8 mouse cellular contexts compared by ENCODE assay signal in the genomic region with DNA sequence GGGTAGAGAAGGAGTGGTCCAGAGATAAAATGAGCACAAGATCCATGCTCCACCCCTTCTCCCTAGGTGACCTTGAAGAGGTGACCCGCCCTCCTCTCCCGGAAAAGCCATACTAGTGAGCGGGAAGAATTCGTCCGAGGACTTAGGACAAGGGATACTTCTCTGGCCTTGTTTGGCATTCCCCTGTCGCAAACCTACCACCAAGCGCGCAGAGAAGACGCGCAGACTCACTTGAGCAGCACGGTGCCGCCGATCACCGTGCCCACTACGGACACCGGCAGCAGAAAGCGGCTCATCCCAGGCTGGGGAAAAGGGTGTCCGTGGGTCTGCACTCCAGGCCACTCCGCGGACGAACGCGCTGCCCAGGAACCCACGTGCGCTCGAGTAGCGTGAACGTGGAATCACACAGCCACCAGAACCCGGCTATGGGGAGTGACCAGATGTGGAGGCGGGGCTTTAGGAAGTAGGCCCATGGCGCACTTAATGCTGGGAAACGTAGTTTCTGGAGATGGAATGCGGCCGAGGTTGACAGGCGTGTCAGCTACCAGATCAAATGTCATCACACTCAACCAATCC. TPM values are rescaled to one million over a fixed set of nuclear protein-coding genes. Genes with fewer than 3 reads are reported as not detected.
A peak's percentile ranks its signal among the peaks of the same experiment; 100 is the strongest.
DNase-seq lines count a peak whose midpoint lies in the region; ATAC-seq and TF ChIP-seq lines count a peak whose summit lies in the region.

A gene (minus strand): TSS at position 434 of the 576 bp plus-strand sequence.

- peak within 1 kb of the TSS; percentile 83 for H3K4me3 ChIP-seq in heart, embryonic 12.5 days
- H3K4me3 ChIP-seq in kidney, postnatal 0 days (replicated peaks; ENCODE audit: low read depth, low read length), result peak within 1 kb of the TSS; percentile 81
- H3K4me3 ChIP-seq in liver, embryonic 11.5 days (ENCODE audit: low read depth, low read length), result peak within 1 kb of the TSS; percentile 85
- peak within 1 kb of the TSS; percentile 85 for H3K4me3 ChIP-seq in stomach, embryonic 14.5 days (ENCODE audit: low read depth, low read length)

- no peaks in the 10 kb centered on the region for H3K27me3 ChIP-seq in heart, embryonic 12.5 days (replicated peaks)
- no peaks in the 10 kb centered on the region for H3K27me3 ChIP-seq in kidney, postnatal 0 days (ENCODE audit: insufficient read depth, low read length)
- no peaks in the 10 kb centered on the region for H3K27me3 ChIP-seq in liver, embryonic 11.5 days (replicated peaks; ENCODE audit: control insufficient read depth, insufficient read depth, low read length)
- H3K27me3 ChIP-seq in stomach, embryonic 14.5 days (ENCODE audit: control insufficient read depth, insufficient read depth, low read length), result no peaks in the 10 kb centered on the region

- H3K4me2 ChIP-seq in heart, embryonic 12.5 days, result peak within 1 kb of the TSS; percentile 67
- H3K4me2 ChIP-seq in kidney, postnatal 0 days (ENCODE audit: low read length), result peak within 1 kb of the TSS; percentile 75
- H3K4me2 ChIP-seq in liver, embryonic 11.5 days, result peak within 1 kb of the TSS; percentile 74
- peak within 1 kb of the TSS; percentile 61 for H3K4me2 ChIP-seq in stomach, embryonic 14.5 days (replicated peaks; ENCODE audit: low read depth, low read length)

- H3K36me3 ChIP-seq in heart, embryonic 12.5 days, result peaks cover 43% of the 10 kb centered on the region
- H3K36me3 ChIP-seq in kidney, postnatal 0 days (ENCODE audit: insufficient read depth, low read length), result peaks cover 17% of the 10 kb centered on the region; the same call in 1 of the 2 replicates
- H3K36me3 ChIP-seq in liver, embryonic 11.5 days (ENCODE audit: control insufficient read depth, insufficient read depth, low read length), result peaks cover 34% of the 10 kb centered on the region
- peaks cover 28% of the 10 kb centered on the region; the same call in 1 of the 2 replicates for H3K36me3 ChIP-seq in stomach, embryonic 14.5 days (ENCODE audit: control insufficient read depth, insufficient read depth, low read length)

- peak; percentile 15 for TF ChIP-seq CTCF in kidney, postnatal 0 days (IDR thresholded peaks at IDR 0.05; ENCODE audit: low read depth)

- peak within 1 kb of the TSS; percentile 84 for H3K9ac ChIP-seq in heart, embryonic 12.5 days
- peak within 1 kb of the TSS; percentile 73 for H3K9ac ChIP-seq in kidney, postnatal 0 days (ENCODE audit: low read depth, low read length)
- peak within 1 kb of the TSS; percentile 77 for H3K9ac ChIP-seq in liver, embryonic 11.5 days (ENCODE audit: low read depth, low read length)
- H3K9ac ChIP-seq in stomach, embryonic 14.5 days (replicated peaks; ENCODE audit: low read depth, low read length), result peak within 1 kb of the TSS; percentile 65

- ATAC-seq in erythroid progenitor cell, adult 5-6 weeks (replicated peaks; ENCODE audit: low FRiP score, poor library complexity, severe bottlenecking), result peak; percentile 99
- peak; percentile 95 for ATAC-seq in heart, embryonic 12.5 days (ENCODE audit: insufficient number of reproducible peaks, low FRiP score)
- ATAC-seq in kidney, postnatal 0 days (replicated peaks; ENCODE audit: low FRiP score, low read depth), result peak; percentile 95
- ATAC-seq in liver, embryonic 11.5 days (replicated peaks; ENCODE audit: low FRiP score), result peak; percentile 95
- ATAC-seq in stomach, embryonic 14.5 days (ENCODE audit: insufficient number of reproducible peaks, insufficient read depth, low FRiP score, low read depth), result peak; percentile 93

- peak within 1 kb of the TSS; percentile 90 for H3K27ac ChIP-seq in heart, embryonic 12.5 days (ENCODE audit: poor library complexity, severe bottlenecking)
- peak within 1 kb of the TSS; percentile 76 for H3K27ac ChIP-seq in kidney, postnatal 0 days
- H3K27ac ChIP-seq in liver, embryonic 11.5 days (ENCODE audit: low read depth, low read length), result peak within 1 kb of the TSS; percentile 48; the same call in 1 of the 2 replicates
- H3K27ac ChIP-seq in stomach, embryonic 14.5 days (ENCODE audit: low read length), result peak within 1 kb of the TSS; percentile 79; the same call in 1 of the 2 replicates

- under 1% methylated on average over 35 of the region's 35 CpGs for WGBS in heart, embryonic 12.5 days
- WGBS in kidney, postnatal 0 days, result 0% methylated on average over 35 of the region's 35 CpGs
- WGBS in liver, embryonic 11.5 days, result under 1% methylated on average over 35 of the region's 35 CpGs
- WGBS in stomach, embryonic 14.5 days, result under 1% methylated on average over 35 of the region's 35 CpGs

- H3K9me3 ChIP-seq in heart, embryonic 12.5 days (replicated peaks), result no peaks in the 10 kb centered on the region; the same call in 1 of the 2 replicates
- no peaks in the 10 kb centered on the region for H3K9me3 ChIP-seq in kidney, postnatal 0 days (replicated peaks; ENCODE audit: low read length)
- H3K9me3 ChIP-seq in liver, embryonic 11.5 days (ENCODE audit: control insufficient read depth, low read length), result no peaks in the 10 kb centered on the region; the same call in 1 of the 2 replicates
- no peaks in the 10 kb centered on the region for H3K9me3 ChIP-seq in stomach, embryonic 14.5 days (ENCODE audit: control insufficient read depth, low read depth, low read length)

- peak; percentile 86 for DNase-seq in CD4-positive helper T cell, adult 2 months (ENCODE audit: low read depth, low spot score)
- peak; percentile 77 for DNase-seq in brain, embryonic 18.5 days (ENCODE audit: low read depth, low spot score)
- peak; percentile 97 for DNase-seq in kidney, postnatal 0 days (ENCODE audit: low spot score)
- peak; percentile 88 for DNase-seq in liver, embryonic 11.5 days (ENCODE audit: low spot score)
- DNase-seq in naive thymus-derived CD4-positive, alpha-beta T cell, adult 2 months (ENCODE audit: low read depth), result peak; percentile 86

- H3K4me1 ChIP-seq in heart, embryonic 12.5 days (replicated peaks), result peaks cover 6% of the 10 kb centered on the region
- H3K4me1 ChIP-seq in kidney, postnatal 0 days (replicated peaks; ENCODE audit: insufficient read depth, low read length), result no peaks in the 10 kb centered on the region
- H3K4me1 ChIP-seq in liver, embryonic 11.5 days (replicated peaks; ENCODE audit: control insufficient read depth, insufficient read depth, low read length), result no peaks in the 10 kb centered on the region; the same call in 1 of the 2 replicates
- H3K4me1 ChIP-seq in stomach, embryonic 14.5 days (ENCODE audit: control insufficient read depth, insufficient read depth, low read length), result peaks cover 10% of the 10 kb centered on the region; the same call in 1 of the 2 replicates

RNA-seq across cellular contexts. Expression of the gene that starts here (rescaled TPM):
- total RNA-seq in erythroid progenitor cell, adult 5-6 weeks (2015; ENCODE audit: low replicate concordance), result 0.72 and 1.3 TPM in 2 replicates
- 0.45 and 1.5 TPM in 2 replicates for total RNA-seq in erythroid progenitor cell, adult 5-6 weeks (2017; ENCODE audit: low replicate concordance)
- 27.5 and 27.6 TPM in 2 replicates for polyA plus RNA-seq in heart, embryonic 12.5 days (2016; fragmentation: Nextera tagmentation; extraction: Ambion mirVana)
- 24.3 and 26.5 TPM in 2 replicates for polyA plus RNA-seq in kidney, postnatal 0 days (2015; fragmentation: Nextera tagmentation; extraction: Ambion mirVana)
- polyA plus RNA-seq in liver, embryonic 11.5 days (2014; fragmentation: Nextera tagmentation; extraction: Ambion mirVana), result 17.4 and 18.2 TPM in 2 replicates
- polyA plus RNA-seq in stomach, embryonic 14.5 days (2014; fragmentation: Nextera tagmentation; extraction: Ambion mirVana), result 31.9 and 34.6 TPM in 2 replicates

Comparison
In these comparisons a context has a peak if more than half of its experiments do, and no peak if none do; other contexts are left out.
1. Peak in every context shown above with its lines: DNase-seq, ATAC-seq, H3K4me3 ChIP-seq and H3K27ac ChIP-seq.